Mouse (Mus musculus) megakaryocyte, embryonic 14.5 days (primary cell): ENCODE measurements around the gene Zfp961.

Source experiments
- FLI1 ChIP-seq: IDR thresholded peaks from 2 replicates; pipeline ENCODE4 v1.6.1; 2012; ENCODE audit warnings: low read length, inconsistent platforms, mixed read lengths
- GATA1 ChIP-seq: IDR thresholded peaks from 3 replicates; pipeline ENCODE4 v1.6.1; 2012; ENCODE audit warnings: mixed read lengths, low read length, inconsistent platforms, borderline replicate concordance

DNA sequence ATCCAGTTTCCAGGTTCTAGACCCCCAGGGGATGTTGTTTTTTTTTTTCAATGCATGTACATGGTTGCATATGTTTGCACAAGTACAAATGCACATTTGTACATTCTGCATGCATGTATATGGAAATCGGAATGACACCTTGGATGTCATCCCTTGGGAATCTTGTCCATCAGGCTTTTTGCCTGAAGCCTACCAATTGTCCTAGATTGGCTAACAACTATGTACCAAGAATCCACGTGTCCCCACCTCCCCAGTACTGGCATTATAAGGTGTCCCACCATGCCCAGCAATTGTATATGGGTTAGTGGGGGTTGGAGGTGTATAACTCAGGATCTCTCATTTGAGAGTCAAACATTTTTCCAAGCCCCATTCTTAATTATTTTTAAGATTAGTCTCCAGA lies 38.6 kb upstream of the Zfp961 start:
- TF ChIP-seq GATA1 (no peak), FLI1 (no peak)
